Comparison of ENCODE assay signal across 9 mouse cellular contexts in the genomic region with DNA sequence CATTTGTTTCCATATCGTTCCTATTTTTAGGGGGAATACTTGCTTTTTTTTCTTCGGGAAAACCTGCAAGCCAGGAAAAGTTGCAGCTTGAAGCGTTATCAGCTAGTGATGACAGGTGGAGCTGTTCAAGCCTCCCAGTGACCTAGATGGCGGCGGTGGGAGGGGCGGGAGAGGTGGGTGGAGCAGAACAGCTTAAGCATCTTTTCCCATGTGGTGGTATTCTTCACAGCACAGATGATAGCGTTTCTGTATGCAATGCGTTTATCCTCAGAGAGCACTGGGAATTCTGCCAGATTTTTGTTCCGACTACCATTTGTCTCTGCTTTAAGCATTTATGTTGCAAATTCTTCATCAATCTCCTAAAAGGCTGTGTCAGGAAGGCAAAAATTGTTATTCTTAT.
DNase-seq lines count a peak whose midpoint lies in the region; ATAC-seq and TF ChIP-seq lines count a peak whose summit lies in the region.
"Had no signal": no experiment of that assay in that cellular context is flagged by ENCODE, and none has a peak within 500 bp of the region (broad histone marks: within the 10 kb centered on the region; RNA-seq: fewer than 3 reads in every experiment).

No protein-coding gene starts in this region.

- H3K27ac ChIP-seq in lung, embryonic 16.5 days (ENCODE audit: low read length): no peak overlapping the region
- peak overlapping the region; percentile 52 for H3K27ac ChIP-seq in cortical plate, adult 2 months (ENCODE audit: insufficient read depth, low read length)
- peak overlapping the region; percentile 96 for H3K27ac ChIP-seq in heart, embryonic 12.5 days (ENCODE audit: poor library complexity, severe bottlenecking)
- H3K27ac ChIP-seq in neural tube, embryonic 13.5 days (replicated peaks): 0 out of 2 replicates have a peak overlapping the region, but pooled peaks have one; percentile 18
- H3K27ac ChIP-seq: liver, embryonic 14.5 days had no signal

- no peaks in the 10 kb centered on the region for H3K27me3 ChIP-seq in lung, embryonic 16.5 days (ENCODE audit: control insufficient read depth, insufficient read depth, low read depth, low read length)
- H3K27me3 ChIP-seq in heart, embryonic 12.5 days (replicated peaks): no peaks in the 10 kb centered on the region
- no peaks in the 10 kb centered on the region for H3K27me3 ChIP-seq in neural tube, embryonic 13.5 days

- ATAC-seq in lung, embryonic 16.5 days (ENCODE audit: low read depth): peak; percentile 73
- ATAC-seq in heart, embryonic 12.5 days (ENCODE audit: insufficient number of reproducible peaks, low FRiP score): peak; percentile 92
- ATAC-seq in neural tube, embryonic 13.5 days (ENCODE audit: low read depth): peak; percentile 77; the same call in 1 of the 2 replicates
- no peak for ATAC-seq in monocyte, adult 5-6 weeks (replicated peaks; ENCODE audit: insufficient number of reproducible peaks, low FRiP score, low TSS enrichment, poor library complexity, severe bottlenecking)

- H3K4me3 ChIP-seq in lung, embryonic 16.5 days (ENCODE audit: low read length): 0 out of 2 replicates have a peak overlapping the region, but pooled peaks have one; percentile 12
- peak overlapping the region; percentile 5; the same call in 1 of the 2 replicates for H3K4me3 ChIP-seq in cortical plate, adult 2 months (ENCODE audit: insufficient read depth, low read length)
- peak overlapping the region; percentile 25 for H3K4me3 ChIP-seq in heart, embryonic 12.5 days
- no peak overlapping the region; the same call in 1 of the 2 replicates for H3K4me3 ChIP-seq in neural tube, embryonic 13.5 days

- TF ChIP-seq POLR2A in cortical plate, adult 2 months (IDR thresholded peaks at IDR 0.05; ENCODE audit: extremely low read depth, insufficient read depth, low read length): no peak

- no peaks in the 10 kb centered on the region for H3K9me3 ChIP-seq in lung, embryonic 16.5 days (ENCODE audit: control insufficient read depth, low read length)
- H3K9me3 ChIP-seq in heart, embryonic 12.5 days (replicated peaks): peaks cover 2% of the 10 kb centered on the region; the same call in 1 of the 2 replicates
- H3K9me3 ChIP-seq in neural tube, embryonic 13.5 days: no peaks in the 10 kb centered on the region

- DNase-seq in lung, postnatal 10 days: no peak
- DNase-seq in layer of hippocampus, adult 9-11 months: peak; percentile 91
- no peak for DNase-seq in urinary bladder, postnatal 10 days (ENCODE audit: low spot score)

- no peaks in the 10 kb centered on the region for H3K36me3 ChIP-seq in lung, embryonic 16.5 days (ENCODE audit: control insufficient read depth, insufficient read depth, low read length)
- no peaks in the 10 kb centered on the region for H3K36me3 ChIP-seq in heart, embryonic 12.5 days
- no peaks in the 10 kb centered on the region for H3K36me3 ChIP-seq in neural tube, embryonic 13.5 days

- 0 out of 2 replicates have a peak, but pooled peaks cover 2% of the 10 kb centered on the region for H3K4me1 ChIP-seq in lung, embryonic 16.5 days (replicated peaks; ENCODE audit: control insufficient read depth, insufficient read depth, low read length)
- peaks cover 5% of the 10 kb centered on the region for H3K4me1 ChIP-seq in cortical plate, adult 2 months (ENCODE audit: control insufficient read depth, insufficient read depth, low read length)
- H3K4me1 ChIP-seq in heart, embryonic 12.5 days (replicated peaks): peaks cover 20% of the 10 kb centered on the region
- peaks cover 13% of the 10 kb centered on the region for H3K4me1 ChIP-seq in neural tube, embryonic 13.5 days (replicated peaks)

- 9% methylated on average over 9 of the region's 9 CpGs for WGBS in lung, embryonic 16.5 days
- WGBS in heart, embryonic 12.5 days: 2% methylated on average over 9 of the region's 9 CpGs
- 31% methylated on average over 9 of the region's 9 CpGs for WGBS in neural tube, embryonic 13.5 days

- H3K9ac ChIP-seq in lung, embryonic 16.5 days (ENCODE audit: low read length): no peak overlapping the region
- H3K9ac ChIP-seq in heart, embryonic 12.5 days: no peak overlapping the region
- H3K9ac ChIP-seq in neural tube, embryonic 13.5 days: no peak overlapping the region
- H3K9ac ChIP-seq: liver, embryonic 14.5 days had no signal

- H3K4me2 ChIP-seq in lung, embryonic 16.5 days (ENCODE audit: low read depth, low read length): peak overlapping the region; percentile 40
- H3K4me2 ChIP-seq in heart, embryonic 12.5 days: peak overlapping the region; percentile 65
- H3K4me2 ChIP-seq in neural tube, embryonic 13.5 days: peak overlapping the region; percentile 32

- TF ChIP-seq CTCF in cortical plate, adult 2 months (IDR thresholded peaks at IDR 0.05; ENCODE audit: extremely low read depth, insufficient read depth, low read length): no peak
